Comparison of ENCODE assay signal across 18 mouse cellular contexts in genomic region chr8:110821960-110822359, GRCm38 (mm10). TPM values are rescaled to one million over a fixed set of nuclear protein-coding genes. Genes with fewer than 3 reads are reported as not detected.
"Had no signal": no experiment of that assay in that cellular context is flagged by ENCODE, and none has a peak within 500 bp of the region (broad histone marks: within the 10 kb centered on the region; RNA-seq: fewer than 3 reads in every experiment).

No protein-coding gene starts in this region.

- DNase-seq: retina, postnatal 1 day; right cerebral cortex, adult 18-20 months; right cerebral cortex, postnatal 14 days; right cerebral cortex, postnatal 25 days; right cerebral cortex, postnatal 4 days; spleen, adult 18-20 months; thymus, adult 18-20 months; thymus, adult 2 months; thymus, postnatal 14 days; thymus, postnatal 25 days; thymus, postnatal 36 days; thymus, postnatal 4 days had no signal

- H3K27ac ChIP-seq: neural tube, embryonic 12.5 days; neural tube, embryonic 13.5 days; neural tube, embryonic 15.5 days; stomach, embryonic 15.5 days; stomach, postnatal 0 days had no signal

- H3K4me3 ChIP-seq: neural tube, embryonic 12.5 days; neural tube, embryonic 13.5 days; neural tube, embryonic 15.5 days; stomach, embryonic 15.5 days had no signal

- H3K27me3 ChIP-seq: neural tube, embryonic 12.5 days; neural tube, embryonic 13.5 days; neural tube, embryonic 15.5 days; stomach, embryonic 15.5 days had no signal

- H3K4me1 ChIP-seq: neural tube, embryonic 12.5 days; neural tube, embryonic 13.5 days; neural tube, embryonic 15.5 days; stomach, embryonic 15.5 days had no signal

- H3K9ac ChIP-seq: neural tube, embryonic 12.5 days; neural tube, embryonic 13.5 days; neural tube, embryonic 15.5 days; stomach, embryonic 15.5 days had no signal

RNA-seq across cellular contexts. Expression of gene Il34, which starts 16.2 kb away (rescaled TPM):
- total RNA-seq: neutrophil, adult 5-6 weeks had no signal
